Mouse (Mus musculus) erythroid progenitor cell, adult 5-6 weeks (primary cell): ENCODE measurements around the gene Ctc1. TPM values are rescaled to one million over a fixed set of nuclear protein-coding genes. Genes with fewer than 3 reads are reported as not detected.

Source experiments
- ATAC-seq: replicated peaks from 2 replicates; pipeline ENCODE4 v1.8.0; 2016; ENCODE audit warnings: moderate number of reproducible peaks, mild to moderate bottlenecking, moderate TSS enrichment, inconsistent platforms; ENCODE audit not compliant: poor library complexity, low FRiP score, severe bottlenecking
- total RNA-seq, 2 experiments: library from RNA; stranded (forward) in 1 of 2; stranded (reverse) in 1 of 2; fragments of 150-400 nt in 1 of 2; fragments of 186-747, 209-891 nt in 1 of 2; gene quantifications; 2 replicates each; pipeline versions ENCODE4 v1.2.3 to v1.2.4; 2015 to 2017; ENCODE audit warnings: low replicate concordance in 2 of 2

The Ctc1 gene
- total RNA-seq, 2 experiments from 2014 or later, result 16.7 to 54.5 TPM

DNA sequence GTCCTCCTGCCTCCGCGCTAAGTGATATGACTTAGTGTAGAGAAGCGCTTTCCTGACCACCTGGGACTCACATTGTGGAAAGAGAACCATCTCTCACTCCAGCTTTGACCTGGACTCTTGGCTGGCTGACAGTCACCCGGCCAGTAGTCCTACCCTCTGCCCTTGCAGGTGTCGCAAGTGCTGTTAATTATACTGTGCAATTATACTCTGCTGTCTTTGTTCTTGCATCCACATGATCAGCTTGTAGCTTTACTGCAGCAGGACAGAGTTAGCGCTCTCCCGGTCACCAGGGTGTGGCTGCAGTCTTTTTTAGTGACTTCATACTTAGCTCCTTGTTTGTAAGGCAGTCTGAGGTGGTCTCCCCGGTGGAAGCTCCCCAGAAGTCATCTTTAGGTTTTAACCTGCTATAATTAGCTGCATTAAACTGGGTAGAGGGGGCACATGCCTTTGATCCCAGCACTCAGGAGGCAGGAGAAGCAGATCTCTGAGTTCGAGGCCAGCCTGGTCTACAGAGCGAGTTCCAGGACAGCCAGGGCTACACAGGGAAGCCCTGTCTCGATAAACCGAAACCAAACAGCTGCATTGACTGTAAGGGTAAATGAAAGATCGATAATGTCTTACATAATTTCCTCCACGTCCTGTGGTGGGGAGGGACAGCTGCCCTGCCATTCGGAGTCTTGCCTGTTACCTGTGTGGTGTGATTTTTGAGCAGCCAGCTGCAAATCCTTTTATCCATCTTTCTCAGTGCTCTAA lies 64.6 kb downstream of the Ctc1 start:
- ATAC-seq, result no peak

DNA sequence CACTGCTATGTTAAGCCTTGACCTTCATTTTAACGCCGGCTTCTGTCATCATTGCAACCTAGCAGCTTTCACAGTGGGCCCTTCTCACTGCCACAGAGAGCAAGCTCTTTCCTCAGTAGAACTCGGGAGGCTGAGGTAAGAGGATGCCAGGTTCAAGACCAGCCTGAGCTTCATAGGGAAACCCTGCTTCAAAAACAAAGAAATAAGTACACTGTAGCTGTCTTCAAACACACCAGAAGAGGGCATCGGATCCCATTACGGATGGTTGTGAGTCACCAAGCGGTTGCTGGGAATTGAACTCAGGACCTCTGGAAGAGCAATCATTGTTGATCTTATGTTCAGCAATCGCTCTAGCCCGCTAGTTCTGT lies 65.1 kb downstream of the Ctc1 start:
- ATAC-seq, result no peak

DNA sequence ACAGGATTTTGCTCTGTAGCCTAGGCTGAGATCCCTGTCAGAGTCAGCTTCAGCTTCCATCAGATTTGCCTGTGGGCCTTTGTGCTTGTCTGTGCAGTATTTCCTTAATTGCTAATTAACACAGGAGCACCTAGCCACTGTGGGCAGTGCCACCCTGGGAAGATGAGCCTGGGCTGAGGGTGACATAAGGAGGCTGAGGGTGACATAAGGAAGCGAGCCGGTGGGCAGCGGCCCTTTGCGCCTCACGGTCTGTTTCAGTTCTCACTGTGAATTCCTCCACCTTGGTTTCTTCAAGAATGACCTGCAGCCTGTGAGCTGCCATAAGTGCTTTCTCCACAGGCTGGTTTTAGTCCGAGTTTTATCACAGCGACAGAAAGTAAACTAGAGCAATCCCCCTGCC lies 65.9 kb downstream of the Ctc1 start:
- no peak for ATAC-seq

DNA sequence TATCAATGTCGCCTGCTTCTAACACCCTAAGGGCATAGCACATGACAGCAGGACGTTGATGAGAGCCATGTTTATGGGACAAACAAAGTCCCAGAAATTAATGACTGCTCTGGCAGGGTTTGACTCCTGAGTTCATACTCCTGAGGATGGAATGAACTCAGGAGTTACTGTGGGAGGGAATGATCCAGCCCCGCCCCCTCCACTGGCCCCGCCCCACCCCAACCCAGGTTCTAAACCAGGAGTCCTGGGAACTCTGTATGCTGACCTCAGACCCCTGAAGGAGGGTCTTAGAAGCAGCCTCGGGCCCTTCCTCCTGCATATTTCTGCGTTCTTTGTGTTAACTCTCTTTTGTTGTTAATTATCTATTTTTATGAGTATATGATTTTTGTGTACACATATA lies 69.9 kb downstream of the Ctc1 start:
- ATAC-seq, result no peak

Other genes with a start within 250 kb of the Ctc1 start
- gene Ndel1, start 144.1 kb upstream of the Ctc1 start, total RNA-seq (2015; ENCODE audit: low replicate concordance), result 21.6 and 40.7 TPM in 2 replicates
- 60.1 and 74.4 TPM in 2 replicates for gene Ndel1, start 144.1 kb upstream of the Ctc1 start, total RNA-seq (2017; ENCODE audit: low replicate concordance)
- gene Rnf222, start 127.4 kb upstream of the Ctc1 start, total RNA-seq (2015; ENCODE audit: low replicate concordance), result not detected in 2 replicates
- not detected in 2 replicates for gene Rnf222, start 127.4 kb upstream of the Ctc1 start, total RNA-seq (2017; ENCODE audit: low replicate concordance)
- 896 and 989 TPM in 2 replicates for gene Rpl26, start 114.3 kb upstream of the Ctc1 start, total RNA-seq (2015; ENCODE audit: low replicate concordance)
- 751 and 992 TPM in 2 replicates for gene Rpl26, start 114.3 kb upstream of the Ctc1 start, total RNA-seq (2017; ENCODE audit: low replicate concordance)
- gene Odf4, start 88.8 kb upstream of the Ctc1 start, total RNA-seq (2015; ENCODE audit: low replicate concordance), result not detected in 2 replicates
- gene Odf4, start 88.8 kb upstream of the Ctc1 start, total RNA-seq (2017; ENCODE audit: low replicate concordance), result not detected in 2 replicates
- gene Arhgef15, start 58.4 kb upstream of the Ctc1 start, total RNA-seq (2015; ENCODE audit: low replicate concordance), result not detected in 2 replicates
- gene Arhgef15, start 58.4 kb upstream of the Ctc1 start, total RNA-seq (2017; ENCODE audit: low replicate concordance), result not detected in 2 replicates
- gene Slc25a35, start 47.8 kb upstream of the Ctc1 start, total RNA-seq (2015; ENCODE audit: low replicate concordance), result 3.8 TPM in 1 of 2 replicates, not detected in the other
- 0.26 TPM in 1 of 2 replicates, not detected in the other for gene Slc25a35, start 47.8 kb upstream of the Ctc1 start, total RNA-seq (2017; ENCODE audit: low replicate concordance)
- 6.8 and 13.4 TPM in 2 replicates for gene Rangrf, start 40.7 kb upstream of the Ctc1 start, total RNA-seq (2015; ENCODE audit: low replicate concordance)
- 2.7 TPM in 2 replicates for gene Rangrf, start 40.7 kb upstream of the Ctc1 start, total RNA-seq (2017; ENCODE audit: low replicate concordance)
- gene Pfas, start 7.5 kb upstream of the Ctc1 start, total RNA-seq (2015; ENCODE audit: low replicate concordance), result 11.7 and 15.1 TPM in 2 replicates
- 16.1 and 23.4 TPM in 2 replicates for gene Pfas, start 7.5 kb upstream of the Ctc1 start, total RNA-seq (2017; ENCODE audit: low replicate concordance)
- 328 and 403 TPM in 2 replicates for gene Aurkb, start 29.7 kb downstream of the Ctc1 start, total RNA-seq (2015; ENCODE audit: low replicate concordance)
- gene Aurkb, start 29.7 kb downstream of the Ctc1 start, total RNA-seq (2017; ENCODE audit: low replicate concordance), result 422 and 478 TPM in 2 replicates
- 2.9 and 4.7 TPM in 2 replicates for gene Borcs6, start 43.8 kb downstream of the Ctc1 start, total RNA-seq (2015; ENCODE audit: low replicate concordance)
- 2.2 and 3.1 TPM in 2 replicates for gene Borcs6, start 43.8 kb downstream of the Ctc1 start, total RNA-seq (2017; ENCODE audit: low replicate concordance)
- gene Tmem107, start 54.9 kb downstream of the Ctc1 start, total RNA-seq (2015; ENCODE audit: low replicate concordance), result 21.6 and 27.7 TPM in 2 replicates
- gene Tmem107, start 54.9 kb downstream of the Ctc1 start, total RNA-seq (2017; ENCODE audit: low replicate concordance), result 12.5 and 12.6 TPM in 2 replicates
- 94.1 and 114 TPM in 2 replicates for gene Vamp2, start 72.6 kb downstream of the Ctc1 start, total RNA-seq (2015; ENCODE audit: low replicate concordance)
- gene Vamp2, start 72.6 kb downstream of the Ctc1 start, total RNA-seq (2017; ENCODE audit: low replicate concordance), result 18.2 and 31.1 TPM in 2 replicates
- 3.4 and 3.6 TPM in 2 replicates for gene Per1, start 79.3 kb downstream of the Ctc1 start, total RNA-seq (2015; ENCODE audit: low replicate concordance)
- 3.3 and 7.6 TPM in 2 replicates for gene Per1, start 79.3 kb downstream of the Ctc1 start, total RNA-seq (2017; ENCODE audit: low replicate concordance)
- gene Hes7, start 104.5 kb downstream of the Ctc1 start, total RNA-seq (2015; ENCODE audit: low replicate concordance), result not detected in 2 replicates
- gene Hes7, start 104.5 kb downstream of the Ctc1 start, total RNA-seq (2017; ENCODE audit: low replicate concordance), result not detected in 2 replicates
- gene 9130213A22Rik, start 106.7 kb downstream of the Ctc1 start, total RNA-seq (2015; ENCODE audit: low replicate concordance), result not detected in 2 replicates
- gene 9130213A22Rik, start 106.7 kb downstream of the Ctc1 start, total RNA-seq (2017; ENCODE audit: low replicate concordance), result not detected in 2 replicates
- not detected in 2 replicates for gene Aloxe3, start 110.0 kb downstream of the Ctc1 start, total RNA-seq (2015; ENCODE audit: low replicate concordance)
- gene Aloxe3, start 110.0 kb downstream of the Ctc1 start, total RNA-seq (2017; ENCODE audit: low replicate concordance), result 3.1 TPM in 1 of 2 replicates, not detected in the other
- gene Alox12b, start 141.1 kb downstream of the Ctc1 start, total RNA-seq (2015; ENCODE audit: low replicate concordance), result not detected in 2 replicates
- not detected in 2 replicates for gene Alox12b, start 141.1 kb downstream of the Ctc1 start, total RNA-seq (2017; ENCODE audit: low replicate concordance)
- gene Alox8, start 181.9 kb downstream of the Ctc1 start, total RNA-seq (2015; ENCODE audit: low replicate concordance), result not detected in 2 replicates
- not detected in 2 replicates for gene Alox8, start 181.9 kb downstream of the Ctc1 start, total RNA-seq (2017; ENCODE audit: low replicate concordance)
- 0.36 TPM in 1 of 2 replicates, not detected in the other for gene Gucy2e, start 221.1 kb downstream of the Ctc1 start, total RNA-seq (2015; ENCODE audit: low replicate concordance)
- not detected in 2 replicates for gene Gucy2e, start 221.1 kb downstream of the Ctc1 start, total RNA-seq (2017; ENCODE audit: low replicate concordance)